Mouse (Mus musculus): ENCODE measurements around the gene Gm10283. TPM values are rescaled to one million over a fixed set of nuclear protein-coding genes. Genes with fewer than 3 reads are reported as not detected.
"Not testable (repeated sequence)": the region's sequence is repeated elsewhere in the genome, so short reads cannot be mapped to it uniquely, and the experiment has no call there.

Gene Gm10283
- not detected in 2 replicates for polyA plus RNA-seq (2014; fragmentation: Nextera tagmentation; extraction: Ambion mirVana)

- no peaks in the 10 kb centered on the region for H3K27me3 ChIP-seq (ENCODE audit: insufficient read depth, low read length)
- no peak within 1 kb of the TSS for H3K4me3 ChIP-seq (ENCODE audit: low read depth, low read length)
- H3K9me3 ChIP-seq (ENCODE audit: low read depth, low read length): no peaks in the 10 kb centered on the region
- H3K9ac ChIP-seq: no peak within 1 kb of the TSS
- no peak within 1 kb of the TSS for H3K27ac ChIP-seq (ENCODE audit: low read depth)
- TF ChIP-seq CTCF (IDR thresholded peaks at IDR 0.05; ENCODE audit: low read depth): no peak
- 32% methylated on average over 2 of the region's 2 CpGs for WGBS
- H3K4me2 ChIP-seq: no peak within 1 kb of the TSS
- ATAC-seq (ENCODE audit: insufficient read depth): no peak
- H3K36me3 ChIP-seq (ENCODE audit: insufficient read depth): no peaks in the 10 kb centered on the region
- no peak for DNase-seq
- no peaks in the 10 kb centered on the region for H3K4me1 ChIP-seq (ENCODE audit: insufficient read depth)
Observed at GRCm38 (mm10) chr8:60503098-60503497, at the start of gene Gm10283. Gene Gm10283 (minus strand): TSS chr8:60503198.

GRCm38 (mm10) chr8:60534945-60535344 lies 31.9 kb upstream of the Gm10283 start:
- no peaks in the 10 kb centered on the region for H3K4me1 ChIP-seq (ENCODE audit: insufficient read depth)
- no peak for TF ChIP-seq CTCF (IDR thresholded peaks at IDR 0.05; ENCODE audit: low read depth)
- DNase-seq (no peak), ATAC-seq (ENCODE audit: insufficient read depth) (no peak)
- WGBS: 48% methylated on average over 2 of the region's 2 CpGs
- no peaks in the 10 kb centered on the region for H3K9me3 ChIP-seq (ENCODE audit: low read depth, low read length)
- no peak overlapping the region for H3K4me2 ChIP-seq
- H3K36me3 ChIP-seq (ENCODE audit: insufficient read depth): no peaks in the 10 kb centered on the region
- no peak overlapping the region for H3K4me3 ChIP-seq (ENCODE audit: low read depth, low read length)
- no peak overlapping the region for H3K9ac ChIP-seq
- H3K27me3 ChIP-seq (ENCODE audit: insufficient read depth, low read length): no peaks in the 10 kb centered on the region
- no peak overlapping the region for H3K27ac ChIP-seq (ENCODE audit: low read depth)

- no peak overlapping the region for H3K27ac ChIP-seq (ENCODE audit: low read depth)
- no peak overlapping the region for H3K4me2 ChIP-seq
- ATAC-seq (ENCODE audit: insufficient read depth) (no peak), DNase-seq (no peak)
- no peak overlapping the region for H3K9ac ChIP-seq
- no peak overlapping the region for H3K4me3 ChIP-seq (ENCODE audit: low read depth, low read length)
- TF ChIP-seq CTCF (IDR thresholded peaks at IDR 0.05; ENCODE audit: low read depth): no peak
- H3K9me3 ChIP-seq (ENCODE audit: low read depth, low read length): no peaks in the 10 kb centered on the region
- H3K4me1 ChIP-seq (ENCODE audit: insufficient read depth): no peaks in the 10 kb centered on the region
- no peaks in the 10 kb centered on the region for H3K36me3 ChIP-seq (ENCODE audit: insufficient read depth)
- H3K27me3 ChIP-seq (ENCODE audit: insufficient read depth, low read length): no peaks in the 10 kb centered on the region
Observed at GRCm38 (mm10) chr8:60518286-60518685, 15.3 kb upstream of the Gm10283 start.

GRCm38 (mm10) chr8:60505653-60506521 lies 2.9 kb upstream of the Gm10283 start, which contains the start of gene Aadat:
Gene Aadat (plus strand): TSS chr8:60505932.
- DNase-seq: peak; percentile 88
- Histone ChIP-seq H3K27me3 (ENCODE audit: insufficient read depth, low read length) (no peaks in the 10 kb centered on the region), H3K4me2 (peak within 1 kb of the TSS; percentile 88), H3K4me1 (ENCODE audit: insufficient read depth) (no peaks in the 10 kb centered on the region), H3K36me3 (ENCODE audit: insufficient read depth) (no peaks in the 10 kb centered on the region), H3K9ac (peak within 1 kb of the TSS; percentile 52), H3K27ac (ENCODE audit: low read depth) (no peak within 1 kb of the TSS), H3K4me3 (ENCODE audit: low read depth, low read length) (peak within 1 kb of the TSS; percentile 46), H3K9me3 (ENCODE audit: low read depth, low read length) (no peaks in the 10 kb centered on the region)
- TF ChIP-seq CTCF (IDR thresholded peaks at IDR 0.05; ENCODE audit: low read depth): peak; percentile 89
- WGBS: 1% methylated on average over 25 of the region's 25 CpGs
- ATAC-seq (ENCODE audit: insufficient read depth): peak; percentile 96

- 76% methylated on average over 2 of the region's 2 CpGs for WGBS
- H3K9me3 ChIP-seq (ENCODE audit: low read depth, low read length); H3K27me3 ChIP-seq (ENCODE audit: insufficient read depth, low read length); H3K36me3 ChIP-seq (ENCODE audit: insufficient read depth); H3K4me1 ChIP-seq (ENCODE audit: insufficient read depth); H3K4me3 ChIP-seq (ENCODE audit: low read depth, low read length); DNase-seq; ATAC-seq (ENCODE audit: insufficient read depth); H3K27ac ChIP-seq (ENCODE audit: low read depth); H3K9ac ChIP-seq; H3K4me2 ChIP-seq: not testable (repeated sequence)
Observed at GRCm38 (mm10) chr8:60495046-60495445, 8.0 kb downstream of the Gm10283 start.

DNA sequence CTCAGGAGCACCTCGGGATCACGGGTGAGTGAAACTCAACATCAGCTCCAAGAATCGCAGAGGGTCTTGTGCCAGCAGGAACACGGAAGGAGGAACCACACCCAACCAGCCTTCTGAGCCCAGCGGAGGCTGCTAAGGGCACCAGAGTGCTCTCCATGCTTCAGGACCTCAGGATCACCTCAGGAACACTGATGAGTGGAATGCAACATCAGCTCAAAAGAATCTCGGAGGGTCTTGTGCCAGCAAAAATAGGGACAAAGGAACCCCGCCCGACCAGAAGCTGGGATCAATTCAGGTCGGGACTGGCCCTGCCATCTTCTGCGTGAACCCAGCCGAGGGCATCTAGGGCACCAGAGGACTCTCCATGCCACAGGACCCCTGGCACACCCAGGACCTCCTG lies 8.4 kb downstream of the Gm10283 start:
- no peak overlapping the region for H3K27ac ChIP-seq (ENCODE audit: low read depth)
- 91% methylated on average over 11 of the region's 11 CpGs for WGBS

DNA sequence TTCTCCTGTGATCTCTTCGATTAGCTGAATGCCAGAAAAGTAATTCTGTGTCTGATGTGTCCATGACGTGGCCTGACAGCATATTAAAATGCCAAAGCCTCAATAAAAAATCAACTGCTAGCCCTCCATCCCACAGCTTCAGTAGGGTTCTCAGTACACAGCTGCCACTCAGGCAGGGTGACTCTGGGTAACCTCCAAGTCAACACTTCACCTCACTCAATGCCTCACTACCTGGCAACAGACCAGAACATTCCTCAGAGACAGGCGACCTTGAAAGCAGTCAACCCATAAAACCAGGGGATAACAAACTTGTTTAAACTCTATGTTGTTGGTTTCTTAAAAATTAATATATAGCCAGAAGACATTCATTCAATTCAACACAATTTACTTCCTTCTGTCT lies 10.5 kb downstream of the Gm10283 start:
- H3K4me2 ChIP-seq: no peak overlapping the region
- H3K4me1 ChIP-seq (ENCODE audit: insufficient read depth): no peaks in the 10 kb centered on the region
- H3K36me3 ChIP-seq (ENCODE audit: insufficient read depth): no peaks in the 10 kb centered on the region
- no peak overlapping the region for H3K27ac ChIP-seq (ENCODE audit: low read depth)
- ATAC-seq (ENCODE audit: insufficient read depth): no peak
- no peak overlapping the region for H3K4me3 ChIP-seq (ENCODE audit: low read depth, low read length)
- 35% methylated on average over 3 of the region's 3 CpGs for WGBS
- no peaks in the 10 kb centered on the region for H3K9me3 ChIP-seq (ENCODE audit: low read depth, low read length)
- no peak for TF ChIP-seq CTCF (IDR thresholded peaks at IDR 0.05; ENCODE audit: low read depth)
- no peak overlapping the region for H3K9ac ChIP-seq
- peak; percentile 32 for DNase-seq
- H3K27me3 ChIP-seq (ENCODE audit: insufficient read depth, low read length): no peaks in the 10 kb centered on the region

More for the DNA sequence above, 8.4 kb downstream of the Gm10283 start:
- H3K4me3 ChIP-seq (ENCODE audit: low read depth, low read length): no peak overlapping the region
- H3K27me3 ChIP-seq (ENCODE audit: insufficient read depth, low read length): no peaks in the 10 kb centered on the region
- H3K9me3 ChIP-seq (ENCODE audit: low read depth, low read length): no peaks in the 10 kb centered on the region
- no peaks in the 10 kb centered on the region for H3K4me1 ChIP-seq (ENCODE audit: insufficient read depth)
- H3K9ac ChIP-seq: no peak overlapping the region
- no peak for ATAC-seq (ENCODE audit: insufficient read depth)
- H3K4me2 ChIP-seq: no peak overlapping the region
- H3K36me3 ChIP-seq (ENCODE audit: insufficient read depth): no peaks in the 10 kb centered on the region
- DNase-seq: no peak
- no peak for TF ChIP-seq CTCF (IDR thresholded peaks at IDR 0.05; ENCODE audit: low read depth)

All from lung, embryonic 14.5 days (tissue).